Mouse (Mus musculus): ENCODE results near the gene Pigk.

DNA sequence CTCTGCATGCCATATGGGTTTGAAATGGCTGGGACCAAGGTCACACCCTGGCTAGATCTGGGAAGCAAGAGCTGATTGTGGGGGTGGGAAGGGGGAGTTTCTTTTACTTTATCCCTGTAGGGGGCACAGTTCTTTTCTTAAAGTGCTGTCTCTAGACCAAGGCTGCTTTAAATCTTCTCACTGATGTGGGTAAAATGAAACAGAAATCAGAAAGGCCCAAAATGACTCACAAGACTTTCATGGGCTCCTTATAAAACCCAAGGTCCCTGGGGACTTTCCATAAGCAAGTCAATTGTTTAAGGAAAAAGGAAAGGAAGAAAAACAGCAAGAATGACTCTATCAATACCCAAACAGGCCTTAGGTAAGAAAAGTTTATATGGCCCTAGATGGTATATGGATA is 172.8 kb downstream of the Pigk start:
- no peak for TF ChIP-seq CTCF (IDR thresholded peaks at IDR 0.05; ENCODE audit: extremely low read depth, insufficient read depth, insufficient read length, insufficient replicate concordance)
- TF ChIP-seq POLR2A (IDR thresholded peaks at IDR 0.05; ENCODE audit: low read depth, low read length): no peak

Data from spleen, adult 2 months (tissue).